Mouse (Mus musculus): ENCODE data around the gene Clint1. TPM values are rescaled to one million over a fixed set of nuclear protein-coding genes. Genes with fewer than 3 reads are reported as not detected.
"Not testable (repeated sequence)": the region's sequence is repeated elsewhere in the genome, so short reads cannot be mapped to it uniquely, and the experiment has no call there.

The Clint1 gene
- polyA plus RNA-seq, 1 experiment, result 106 TPM

GRCm38 (mm10) chr11:45876036-45876435, 24.2 kb downstream of the Clint1 start:
- Histone ChIP-seq H3K4me1 (ENCODE audit: control insufficient read depth, insufficient read depth, low read length) (peaks cover 18% of the 10 kb centered on the region), H3K4me3 (ENCODE audit: insufficient read depth, low read length) (no peak overlapping the region), H3K27ac (ENCODE audit: insufficient read depth, low read length) (no peak overlapping the region)
- TF ChIP-seq CTCF (IDR thresholded peaks at IDR 0.05; ENCODE audit: borderline replicate concordance, insufficient read depth, low read length) (no peak), POLR2A (IDR thresholded peaks at IDR 0.05; ENCODE audit: low read depth, low read length) (no peak)

- not testable (repeated sequence) for H3K27ac ChIP-seq (ENCODE audit: insufficient read depth, low read length); H3K4me3 ChIP-seq (ENCODE audit: insufficient read depth, low read length)
- H3K4me1 ChIP-seq (ENCODE audit: control insufficient read depth, insufficient read depth, low read length), result peaks cover 30% of the 10 kb centered on the region
Observed at GRCm38 (mm10) chr11:45879366-45879765, 27.5 kb downstream of the Clint1 start.

DNA sequence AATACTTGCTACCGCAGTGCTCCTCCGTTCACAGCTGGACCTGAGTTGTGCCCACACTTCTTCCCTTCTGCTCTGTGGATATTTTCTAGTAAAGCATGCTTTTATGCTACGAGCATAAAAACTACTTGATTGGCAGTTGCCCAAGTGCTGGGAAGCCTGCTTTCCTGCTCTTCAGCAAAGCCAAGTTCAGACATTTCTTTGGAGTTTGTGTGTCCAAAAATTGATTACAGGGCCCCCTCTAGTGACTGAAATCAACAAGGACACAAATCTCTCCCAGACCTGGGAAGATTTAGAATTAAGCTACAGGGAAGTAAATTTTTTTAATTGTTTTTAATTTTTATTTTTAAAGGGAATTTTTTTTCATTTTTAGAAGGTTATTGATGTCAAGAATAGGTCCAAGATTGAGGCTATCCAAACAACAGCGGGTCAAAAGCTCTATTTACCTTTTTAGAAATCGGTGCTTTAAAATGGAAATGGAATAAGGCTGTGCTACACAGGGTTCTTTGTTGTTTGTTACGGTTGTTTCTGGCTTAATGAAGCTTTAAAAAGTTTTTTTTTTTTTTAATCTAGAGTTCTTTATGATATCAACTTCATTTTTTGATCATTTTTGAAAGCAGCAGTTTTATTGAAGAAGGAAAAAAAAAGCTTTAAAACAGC, 29.3 kb downstream of the Clint1 start:
- TF ChIP-seq POLR2A (IDR thresholded peaks at IDR 0.05; ENCODE audit: low read depth, low read length) (no peak), CTCF (IDR thresholded peaks at IDR 0.05; ENCODE audit: borderline replicate concordance, insufficient read depth, low read length) (no peak)
- peaks cover 30% of the 10 kb centered on the region for H3K4me1 ChIP-seq (ENCODE audit: control insufficient read depth, insufficient read depth, low read length)
- H3K27ac ChIP-seq (ENCODE audit: insufficient read depth, low read length), result 0 out of 2 replicates have a peak overlapping the region, but pooled peaks have one; percentile 9
- no peak overlapping the region for H3K4me3 ChIP-seq (ENCODE audit: insufficient read depth, low read length)

DNA sequence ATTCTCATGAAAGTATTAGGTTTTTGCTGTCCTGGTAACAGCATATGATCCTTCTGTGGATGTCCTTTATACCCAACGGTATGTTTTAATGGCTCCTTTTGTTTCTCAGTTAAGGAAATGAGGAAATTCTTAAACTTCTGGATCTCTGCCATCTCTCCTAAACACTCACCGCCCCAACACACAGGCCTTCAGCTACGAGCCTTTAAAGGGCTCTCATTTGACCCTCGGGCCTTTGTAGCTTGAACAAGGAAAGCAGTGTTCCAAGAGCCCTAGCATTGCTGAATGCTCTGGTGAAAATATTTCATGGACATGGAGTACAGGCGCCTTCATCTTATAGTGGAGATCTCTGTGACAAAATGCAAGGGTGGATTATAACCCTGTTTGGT, 29.8 kb downstream of the Clint1 start:
- peak overlapping the region; percentile 90 for H3K27ac ChIP-seq (ENCODE audit: insufficient read depth, low read length)
- H3K4me3 ChIP-seq (ENCODE audit: insufficient read depth, low read length), result no peak overlapping the region
- H3K4me1 ChIP-seq (ENCODE audit: control insufficient read depth, insufficient read depth, low read length), result peaks cover 30% of the 10 kb centered on the region
- TF ChIP-seq POLR2A (IDR thresholded peaks at IDR 0.05; ENCODE audit: low read depth, low read length) (no peak), CTCF (IDR thresholded peaks at IDR 0.05; ENCODE audit: borderline replicate concordance, insufficient read depth, low read length) (no peak)

DNA sequence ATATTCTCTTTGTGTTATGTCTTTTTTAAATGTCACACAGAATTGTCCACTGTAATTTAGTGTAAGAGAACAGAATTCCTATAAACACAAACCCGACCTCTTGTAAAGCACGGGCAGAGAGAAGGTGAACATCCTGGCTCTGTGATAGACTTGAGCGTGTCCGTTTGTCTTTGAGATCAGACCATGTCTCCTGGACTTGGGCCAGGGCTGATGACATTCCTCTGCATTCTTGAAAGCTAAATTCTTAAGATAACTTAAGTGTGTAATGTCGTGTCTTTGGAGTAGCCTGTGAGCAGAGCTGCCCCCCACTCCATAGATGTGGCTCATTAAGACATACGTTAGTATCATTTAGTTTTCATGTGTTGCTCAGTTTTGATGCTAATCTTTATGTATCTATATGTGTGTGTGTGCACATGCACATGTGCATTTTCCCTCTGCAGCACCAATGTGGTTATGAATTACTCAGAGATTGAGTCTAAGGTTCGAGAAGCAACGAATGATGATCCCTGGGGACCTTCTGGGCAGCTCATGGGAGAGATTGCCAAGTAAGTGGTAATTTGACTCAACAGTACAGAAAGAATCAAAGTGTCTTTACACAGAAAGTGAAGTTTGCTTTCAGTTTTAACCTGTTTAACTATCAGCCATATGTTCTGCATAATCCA, 31.6 kb downstream of the Clint1 start:
- peaks cover 26% of the 10 kb centered on the region for H3K4me1 ChIP-seq (ENCODE audit: control insufficient read depth, insufficient read depth, low read length)
- peak overlapping the region; percentile 59 for H3K27ac ChIP-seq (ENCODE audit: insufficient read depth, low read length)
- H3K4me3 ChIP-seq (ENCODE audit: insufficient read depth, low read length), result no peak overlapping the region
- TF ChIP-seq POLR2A (IDR thresholded peaks at IDR 0.05; ENCODE audit: low read depth, low read length), result no peak

- Histone ChIP-seq H3K4me1 (ENCODE audit: control insufficient read depth, insufficient read depth, low read length) (peaks cover 24% of the 10 kb centered on the region), H3K4me3 (ENCODE audit: insufficient read depth, low read length) (no peak overlapping the region), H3K27ac (ENCODE audit: insufficient read depth, low read length) (no peak overlapping the region)
- no peak for TF ChIP-seq POLR2A (IDR thresholded peaks at IDR 0.05; ENCODE audit: low read depth, low read length)
- TF ChIP-seq CTCF (IDR thresholded peaks at IDR 0.05; ENCODE audit: borderline replicate concordance, insufficient read depth, low read length), result no peak
Observed at GRCm38 (mm10) chr11:45884029-45884428, 32.2 kb downstream of the Clint1 start.

DNA sequence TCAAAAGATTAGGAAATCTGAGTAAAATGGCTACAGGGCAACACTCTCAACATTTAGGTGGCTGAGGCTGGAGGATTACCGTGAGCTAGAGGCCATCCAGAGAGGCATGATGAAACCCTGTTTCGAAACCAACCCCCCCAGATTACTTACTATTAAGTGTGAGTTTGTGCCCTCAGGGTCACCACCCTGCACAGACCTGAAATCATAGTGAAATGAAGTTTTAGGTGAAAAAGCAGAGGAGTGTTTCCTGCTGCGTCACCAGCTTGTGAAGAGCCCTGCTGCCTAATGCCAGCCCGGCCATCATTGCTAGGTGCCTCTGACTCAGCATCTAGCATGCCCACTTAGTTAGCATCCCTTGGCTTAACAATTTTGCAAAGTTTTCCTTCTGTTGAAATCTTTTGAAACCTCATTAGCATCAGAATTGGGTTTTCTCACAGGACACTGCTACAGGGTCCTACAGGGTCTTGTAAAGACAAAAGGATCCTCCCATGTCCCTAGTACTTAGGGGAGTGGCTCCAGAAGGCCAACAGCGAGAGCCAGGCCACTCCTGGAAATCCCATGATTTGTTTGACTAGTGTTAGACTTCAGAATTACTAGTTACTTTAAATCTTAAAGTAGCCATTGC, 33.9 kb downstream of the Clint1 start:
- Histone ChIP-seq H3K4me3 (ENCODE audit: insufficient read depth, low read length) (no peak overlapping the region), H3K27ac (ENCODE audit: insufficient read depth, low read length) (no peak overlapping the region), H3K4me1 (ENCODE audit: control insufficient read depth, insufficient read depth, low read length) (peaks cover 14% of the 10 kb centered on the region)
- TF ChIP-seq CTCF (IDR thresholded peaks at IDR 0.05; ENCODE audit: borderline replicate concordance, insufficient read depth, low read length) (no peak), POLR2A (IDR thresholded peaks at IDR 0.05; ENCODE audit: low read depth, low read length) (no peak)

DNA sequence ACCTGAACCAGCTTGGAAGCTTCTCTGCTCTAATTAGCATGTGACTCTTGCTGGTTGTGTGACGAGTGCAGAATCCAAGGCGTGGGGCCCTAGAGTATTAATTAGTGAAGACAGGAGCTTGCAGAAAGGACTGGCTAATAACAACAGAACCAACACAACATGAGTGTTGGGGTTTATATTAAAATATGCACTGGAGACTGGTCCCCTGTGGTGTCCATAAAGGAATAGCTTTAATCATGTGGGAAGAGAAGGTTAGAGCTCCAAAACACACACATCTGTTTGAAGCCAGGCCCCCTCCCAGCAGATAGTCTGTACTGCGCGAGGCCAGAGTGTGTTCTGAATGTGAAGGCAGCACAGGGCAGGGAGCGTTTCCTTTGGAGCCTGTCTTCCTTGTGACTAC, 34.7 kb downstream of the Clint1 start:
- peaks cover 12% of the 10 kb centered on the region for H3K4me1 ChIP-seq (ENCODE audit: control insufficient read depth, insufficient read depth, low read length)

DNA sequence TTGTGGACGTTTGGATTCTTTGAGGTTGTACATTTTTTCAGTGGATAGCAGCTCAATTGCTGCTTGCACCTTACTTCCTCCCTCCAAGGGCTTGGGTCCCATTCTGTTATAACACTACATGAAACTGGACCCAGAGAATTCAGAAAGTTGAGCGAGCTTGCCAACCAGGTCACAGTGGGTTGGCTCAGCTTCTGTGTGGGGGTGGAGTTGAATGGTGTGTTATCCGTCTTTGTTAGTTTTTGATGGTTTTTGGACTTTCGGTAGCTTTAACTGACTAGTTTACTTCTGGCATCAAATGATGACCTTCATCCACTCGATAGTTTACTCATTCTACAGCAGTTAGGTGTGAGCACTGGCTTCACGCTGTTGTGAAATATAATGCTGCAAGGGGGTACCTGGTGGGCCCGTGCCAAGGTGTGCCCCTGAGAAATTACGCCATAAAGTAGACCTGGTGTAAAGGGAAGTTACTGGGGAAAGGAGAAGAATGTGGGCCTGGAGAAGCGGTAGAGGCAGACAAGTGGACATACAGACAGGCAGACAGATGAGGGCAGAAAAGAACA, 36.7 kb downstream of the Clint1 start:
- no peak overlapping the region for H3K4me3 ChIP-seq (ENCODE audit: insufficient read depth, low read length)
- H3K4me1 ChIP-seq (ENCODE audit: control insufficient read depth, insufficient read depth, low read length), result 0 out of 2 replicates have a peak, but pooled peaks cover 1% of the 10 kb centered on the region
- H3K27ac ChIP-seq (ENCODE audit: insufficient read depth, low read length), result no peak overlapping the region
- TF ChIP-seq POLR2A (IDR thresholded peaks at IDR 0.05; ENCODE audit: low read depth, low read length) (no peak), CTCF (IDR thresholded peaks at IDR 0.05; ENCODE audit: borderline replicate concordance, insufficient read depth, low read length) (no peak)

More for the DNA sequence above, 34.7 kb downstream of the Clint1 start:
- H3K4me3 ChIP-seq (ENCODE audit: insufficient read depth, low read length), result no peak overlapping the region
- TF ChIP-seq CTCF (IDR thresholded peaks at IDR 0.05; ENCODE audit: borderline replicate concordance, insufficient read depth, low read length) (no peak), POLR2A (IDR thresholded peaks at IDR 0.05; ENCODE audit: low read depth, low read length) (no peak)
- no peak overlapping the region for H3K27ac ChIP-seq (ENCODE audit: insufficient read depth, low read length)

DNA sequence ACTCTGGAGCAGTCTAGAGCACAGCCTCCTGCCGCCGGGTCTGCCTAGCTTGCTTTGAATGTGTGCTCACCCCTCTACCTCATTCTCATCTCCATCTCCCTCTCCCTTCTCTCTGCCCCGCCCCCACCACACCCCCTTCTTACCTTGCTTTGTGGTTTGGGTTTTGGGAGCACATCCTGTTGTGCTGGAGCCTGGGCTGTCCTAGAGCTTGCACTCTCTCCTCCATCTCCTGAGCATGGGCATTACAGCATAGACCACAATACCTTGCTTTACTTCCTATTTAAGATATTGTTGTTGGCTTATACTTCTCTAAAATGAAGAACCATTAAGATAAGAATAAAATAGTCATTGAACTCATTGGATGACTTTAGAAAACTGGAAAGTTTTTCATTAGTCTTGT, 38.1 kb downstream of the Clint1 start:
- no peaks in the 10 kb centered on the region for H3K4me1 ChIP-seq (ENCODE audit: control insufficient read depth, insufficient read depth, low read length)
- TF ChIP-seq CTCF (IDR thresholded peaks at IDR 0.05; ENCODE audit: borderline replicate concordance, insufficient read depth, low read length) (no peak), POLR2A (IDR thresholded peaks at IDR 0.05; ENCODE audit: low read depth, low read length) (no peak)
- H3K4me3 ChIP-seq (ENCODE audit: insufficient read depth, low read length), result no peak overlapping the region
- H3K27ac ChIP-seq (ENCODE audit: insufficient read depth, low read length), result no peak overlapping the region
